Mouse (Mus musculus): Measurements from ENCODE around the gene H2-DMb2. TPM values are rescaled to one million over a fixed set of nuclear protein-coding genes. Genes with fewer than 3 reads are reported as not detected.

The H2-DMb2 gene
- polyA plus RNA-seq, 1 experiment from 2014 or later: 15.3 TPM

DNA sequence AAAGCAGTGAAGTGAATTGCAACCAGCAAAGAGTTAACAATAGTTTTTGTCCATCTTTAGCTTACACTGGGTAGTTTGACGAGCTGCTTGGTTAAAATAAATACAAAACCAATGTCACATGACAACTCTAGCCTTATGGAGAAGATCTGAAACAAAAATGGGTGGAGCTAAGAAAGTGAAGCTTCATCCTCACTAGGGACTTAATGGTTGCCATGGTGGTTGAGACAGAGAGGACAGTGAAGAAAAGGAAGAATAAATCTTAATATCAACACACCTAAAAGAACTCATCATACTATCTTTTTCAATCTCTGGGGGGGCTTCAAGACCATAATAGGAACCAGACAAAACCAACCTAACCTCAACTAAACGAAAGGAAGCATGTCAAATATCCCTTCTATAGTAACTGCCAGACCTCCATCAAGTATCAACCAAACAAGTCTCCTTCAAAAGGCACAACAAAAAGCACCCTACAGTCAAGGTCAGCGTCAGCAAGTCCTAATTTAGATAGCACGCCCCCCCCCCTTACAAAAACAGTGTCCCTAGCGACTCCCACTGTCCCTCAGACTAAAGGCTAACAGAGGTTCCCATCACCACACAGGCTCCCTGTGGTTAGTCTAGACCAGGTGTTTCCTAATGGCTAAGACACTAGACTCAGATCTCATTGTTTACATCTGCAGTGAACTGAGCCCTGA lies 25.5 kb upstream of the H2-DMb2 start:
- H3K36me3 ChIP-seq (ENCODE audit: insufficient read depth, low read length): peaks cover 48% of the 10 kb centered on the region
- H3K9me3 ChIP-seq (replicated peaks; ENCODE audit: low read length): no peaks in the 10 kb centered on the region
- no peaks in the 10 kb centered on the region for H3K27me3 ChIP-seq (ENCODE audit: insufficient read depth, low read length)
- 1% methylated on average over 5 of the region's 5 CpGs for WGBS
- peak overlapping the region; percentile 95 for H3K4me3 ChIP-seq (replicated peaks; ENCODE audit: low read depth, low read length)
- no peak for TF ChIP-seq CTCF (IDR thresholded peaks at IDR 0.05; ENCODE audit: low read depth)
- peaks cover 5% of the 10 kb centered on the region for H3K4me1 ChIP-seq (replicated peaks; ENCODE audit: insufficient read depth, low read length)
- DNase-seq (ENCODE audit: low spot score) (peak; percentile 76), ATAC-seq (replicated peaks; ENCODE audit: low FRiP score, low read depth) (no peak)
- no peak overlapping the region for H3K27ac ChIP-seq
- H3K9ac ChIP-seq (ENCODE audit: low read depth, low read length): peak overlapping the region; percentile 88
- H3K4me2 ChIP-seq (ENCODE audit: low read length): peak overlapping the region; percentile 83

DNA sequence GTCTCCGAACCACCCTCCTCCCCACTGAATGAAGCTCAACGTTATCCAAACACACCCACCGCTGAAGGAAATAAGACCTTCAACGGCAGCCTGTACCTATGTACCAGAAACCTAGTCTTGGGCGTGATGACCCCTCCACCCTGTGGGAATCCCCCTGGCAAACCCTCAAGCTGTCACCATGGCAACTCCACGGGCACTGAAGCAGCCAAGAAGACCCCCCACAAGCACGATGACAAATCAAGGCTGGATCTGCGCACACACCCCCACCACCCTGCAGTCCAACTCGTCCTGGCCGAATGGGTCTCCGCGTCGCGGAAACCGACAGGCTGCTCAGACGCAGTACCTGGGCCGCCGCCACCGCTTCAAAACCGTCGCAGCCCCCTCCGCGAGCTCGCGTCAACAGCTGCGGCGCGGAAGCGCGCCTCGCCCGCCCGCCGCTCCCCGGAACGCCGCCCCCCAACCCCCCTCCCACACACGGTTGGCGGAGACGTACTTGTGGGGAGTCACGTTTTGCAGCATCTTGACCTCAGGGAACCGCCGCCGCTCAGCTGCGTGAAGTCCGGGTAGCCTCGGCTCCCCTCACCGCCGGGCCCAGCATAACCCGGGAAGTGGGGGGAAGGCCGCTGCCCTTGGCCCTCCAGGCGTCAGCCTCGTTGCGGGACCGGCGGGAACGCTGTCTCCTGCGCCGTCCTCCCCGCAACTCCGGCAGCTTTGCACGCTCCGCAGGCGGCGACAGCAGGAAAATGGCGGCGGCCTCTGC lies 24.8 kb upstream of the H2-DMb2 start:
- peaks cover 40% of the 10 kb centered on the region for H3K36me3 ChIP-seq (ENCODE audit: insufficient read depth, low read length)
- H3K4me2 ChIP-seq (ENCODE audit: low read length): peak overlapping the region; percentile 83
- DNase-seq (ENCODE audit: low spot score): peak; percentile 43
- no peak; the same call in 1 of the 2 replicates for TF ChIP-seq CTCF (IDR thresholded peaks at IDR 0.05; ENCODE audit: low read depth)
- H3K27me3 ChIP-seq (ENCODE audit: insufficient read depth, low read length): no peaks in the 10 kb centered on the region
- no peak for ATAC-seq (replicated peaks; ENCODE audit: low FRiP score, low read depth)
- H3K27ac ChIP-seq: peak overlapping the region; percentile 81
- H3K4me1 ChIP-seq (replicated peaks; ENCODE audit: insufficient read depth, low read length): peaks cover 5% of the 10 kb centered on the region
- peak overlapping the region; percentile 95 for H3K4me3 ChIP-seq (replicated peaks; ENCODE audit: low read depth, low read length)
- no peaks in the 10 kb centered on the region for H3K9me3 ChIP-seq (replicated peaks; ENCODE audit: low read length)
- peak overlapping the region; percentile 88 for H3K9ac ChIP-seq (ENCODE audit: low read depth, low read length)
- WGBS: under 1% methylated on average over 67 of the region's 67 CpGs

DNA sequence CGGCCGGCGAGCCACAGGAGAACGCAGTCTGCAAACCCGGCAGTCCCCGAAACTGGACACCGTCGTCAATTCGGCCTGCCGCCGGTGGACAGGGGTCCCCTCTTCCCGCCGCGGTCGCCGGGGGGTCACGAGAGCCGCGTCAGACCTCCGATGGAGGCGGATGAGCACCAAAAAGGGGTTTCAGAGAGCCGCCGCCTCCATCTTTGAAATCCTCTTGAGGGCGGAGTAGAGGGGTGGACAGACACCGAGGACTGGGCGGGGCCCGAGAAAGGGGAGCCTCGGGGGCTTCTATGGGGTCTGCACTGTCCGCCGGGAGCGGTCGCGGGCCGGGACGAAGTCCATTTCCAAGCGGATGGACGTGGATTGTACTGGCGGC lies 24.2 kb upstream of the H2-DMb2 start:
- no peak for DNase-seq (ENCODE audit: low spot score)
- peaks cover 35% of the 10 kb centered on the region for H3K36me3 ChIP-seq (ENCODE audit: insufficient read depth, low read length)
- no peaks in the 10 kb centered on the region for H3K9me3 ChIP-seq (replicated peaks; ENCODE audit: low read length)
- 0% methylated on average over 37 of the region's 38 CpGs for WGBS
- H3K27me3 ChIP-seq (ENCODE audit: insufficient read depth, low read length): no peaks in the 10 kb centered on the region
- H3K4me3 ChIP-seq (replicated peaks; ENCODE audit: low read depth, low read length): peak overlapping the region; percentile 95
- peak overlapping the region; percentile 88 for H3K9ac ChIP-seq (ENCODE audit: low read depth, low read length)
- peaks cover 5% of the 10 kb centered on the region for H3K4me1 ChIP-seq (replicated peaks; ENCODE audit: insufficient read depth, low read length)
- peak overlapping the region; percentile 83 for H3K4me2 ChIP-seq (ENCODE audit: low read length)
- TF ChIP-seq CTCF (IDR thresholded peaks at IDR 0.05; ENCODE audit: low read depth): no peak
- peak overlapping the region; percentile 81 for H3K27ac ChIP-seq
- peak; percentile 23; the same call in 1 of the 2 replicates for ATAC-seq (replicated peaks; ENCODE audit: low FRiP score, low read depth)

DNA sequence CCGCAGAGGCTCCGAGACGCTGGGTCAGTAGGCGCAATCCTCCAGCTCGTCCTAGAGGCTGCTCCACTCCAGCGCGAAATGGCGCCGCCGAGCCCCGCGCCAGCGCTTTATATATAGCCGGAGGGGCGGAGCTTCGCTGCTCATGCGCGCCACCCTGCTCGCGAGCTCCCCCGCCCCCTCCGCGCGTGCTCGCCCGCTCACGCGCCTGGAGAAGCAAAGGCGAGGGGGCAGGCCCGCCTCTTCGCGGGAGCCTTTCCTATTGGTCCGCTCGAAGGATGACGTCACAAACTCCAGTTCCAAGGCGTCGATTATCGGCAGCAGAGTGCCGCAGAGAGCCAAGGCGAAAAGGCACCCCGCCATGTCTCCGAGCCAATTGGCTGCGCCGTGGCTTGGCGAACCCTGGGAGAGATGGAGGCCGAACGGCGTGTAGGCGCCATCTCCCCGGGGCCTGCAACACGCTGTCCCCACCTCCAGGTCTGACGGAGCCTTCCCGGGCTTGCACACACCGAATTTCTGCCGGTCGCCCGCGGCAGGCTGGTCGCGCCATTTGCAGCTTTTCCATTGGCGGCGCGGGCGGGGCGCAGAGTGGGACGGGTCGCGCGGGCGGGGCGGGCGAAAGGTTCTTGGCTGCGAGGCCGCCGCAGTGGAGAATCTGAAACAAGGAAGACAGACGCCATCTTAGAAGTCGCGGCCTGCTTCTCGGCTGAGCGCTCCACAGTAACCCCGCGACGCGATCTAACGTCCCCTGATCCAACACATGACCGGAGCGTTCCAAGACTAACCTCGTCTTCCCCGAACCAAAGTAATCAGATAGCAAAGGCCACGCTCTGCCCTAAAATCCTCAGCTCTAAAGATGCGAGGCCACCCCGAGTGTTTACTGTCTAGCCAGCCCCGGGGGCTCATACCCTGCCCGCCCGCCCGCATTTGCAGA lies 23.6 kb upstream of the H2-DMb2 start, which contains the start of gene H2-DMa:
Gene H2-DMa (plus strand): TSS at position 293 of the 931 bp plus-strand sequence.
- peaks cover 5% of the 10 kb centered on the region for H3K4me1 ChIP-seq (replicated peaks; ENCODE audit: insufficient read depth, low read length)
- TF ChIP-seq CTCF (IDR thresholded peaks at IDR 0.05; ENCODE audit: low read depth): peak; percentile 4; the same call in 1 of the 2 replicates
- peak; percentile 73 for ATAC-seq (replicated peaks; ENCODE audit: low FRiP score, low read depth)
- H3K4me3 ChIP-seq (replicated peaks; ENCODE audit: low read depth, low read length): peak within 1 kb of the TSS; percentile 95
- H3K9ac ChIP-seq (ENCODE audit: low read depth, low read length): peak within 1 kb of the TSS; percentile 97
- peak within 1 kb of the TSS; percentile 100 for H3K27ac ChIP-seq
- WGBS: 1% methylated on average over 96 of the region's 96 CpGs
- DNase-seq (ENCODE audit: low spot score): peak; percentile 99
- no peaks in the 10 kb centered on the region for H3K9me3 ChIP-seq (replicated peaks; ENCODE audit: low read length)
- no peaks in the 10 kb centered on the region for H3K27me3 ChIP-seq (ENCODE audit: insufficient read depth, low read length)
- peak within 1 kb of the TSS; percentile 95 for H3K4me2 ChIP-seq (ENCODE audit: low read length)
- peaks cover 28% of the 10 kb centered on the region for H3K36me3 ChIP-seq (ENCODE audit: insufficient read depth, low read length)

DNA sequence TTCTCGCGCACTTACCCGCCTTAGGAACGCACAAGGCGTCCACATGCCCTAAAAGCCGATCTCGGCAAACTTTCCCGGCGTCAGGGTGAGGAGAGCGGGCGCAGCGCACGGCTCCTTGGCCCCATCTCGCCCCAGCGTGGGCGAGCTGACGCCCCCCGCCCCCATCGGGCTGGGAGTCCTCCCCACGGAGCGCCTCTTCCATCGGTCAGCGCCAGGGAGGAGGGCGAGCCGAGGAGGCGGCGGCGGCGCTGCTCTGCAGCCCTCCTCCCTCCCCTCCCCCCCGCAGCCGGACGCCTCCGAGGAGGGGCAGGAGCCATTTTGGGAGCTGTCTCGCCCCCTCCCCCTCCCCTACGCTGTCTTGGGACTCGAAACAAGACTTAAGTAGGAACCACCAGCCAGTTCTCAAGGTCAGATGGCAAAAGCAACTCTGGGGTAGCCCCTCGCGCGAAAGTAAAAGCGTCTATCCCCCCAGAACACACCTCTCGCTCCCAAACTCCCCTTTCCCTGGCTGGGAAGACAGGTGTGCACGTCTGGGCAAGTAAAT lies 22.9 kb upstream of the H2-DMb2 start:
- 0% methylated on average over 39 of the region's 42 CpGs for WGBS

More for the DNA sequence above, 22.9 kb upstream of the H2-DMb2 start:
- Histone ChIP-seq H3K4me3 (replicated peaks; ENCODE audit: low read depth, low read length) (peak overlapping the region; percentile 95), H3K27ac (peak overlapping the region; percentile 100), H3K36me3 (ENCODE audit: insufficient read depth, low read length) (peaks cover 21% of the 10 kb centered on the region), H3K4me2 (ENCODE audit: low read length) (peak overlapping the region; percentile 95), H3K9ac (ENCODE audit: low read depth, low read length) (peak overlapping the region; percentile 97), H3K27me3 (ENCODE audit: insufficient read depth, low read length) (no peaks in the 10 kb centered on the region), H3K9me3 (replicated peaks; ENCODE audit: low read length) (no peaks in the 10 kb centered on the region), H3K4me1 (replicated peaks; ENCODE audit: insufficient read depth, low read length) (peaks cover 4% of the 10 kb centered on the region; the same call in 1 of the 2 replicates)
- peak; percentile 93 for DNase-seq (ENCODE audit: low spot score)
- no peak for TF ChIP-seq CTCF (IDR thresholded peaks at IDR 0.05; ENCODE audit: low read depth)
- 0 out of 2 replicates have a peak, but pooled peaks have one; percentile 3 for ATAC-seq (replicated peaks; ENCODE audit: low FRiP score, low read depth)
